Mouse (Mus musculus): Measurements from ENCODE around the gene Csnk1g2. TPM values are rescaled to one million over a fixed set of nuclear protein-coding genes. Genes with fewer than 3 reads are reported as not detected.

Gene Csnk1g2
- polyA plus RNA-seq, 1 experiment = 218 TPM

DNA sequence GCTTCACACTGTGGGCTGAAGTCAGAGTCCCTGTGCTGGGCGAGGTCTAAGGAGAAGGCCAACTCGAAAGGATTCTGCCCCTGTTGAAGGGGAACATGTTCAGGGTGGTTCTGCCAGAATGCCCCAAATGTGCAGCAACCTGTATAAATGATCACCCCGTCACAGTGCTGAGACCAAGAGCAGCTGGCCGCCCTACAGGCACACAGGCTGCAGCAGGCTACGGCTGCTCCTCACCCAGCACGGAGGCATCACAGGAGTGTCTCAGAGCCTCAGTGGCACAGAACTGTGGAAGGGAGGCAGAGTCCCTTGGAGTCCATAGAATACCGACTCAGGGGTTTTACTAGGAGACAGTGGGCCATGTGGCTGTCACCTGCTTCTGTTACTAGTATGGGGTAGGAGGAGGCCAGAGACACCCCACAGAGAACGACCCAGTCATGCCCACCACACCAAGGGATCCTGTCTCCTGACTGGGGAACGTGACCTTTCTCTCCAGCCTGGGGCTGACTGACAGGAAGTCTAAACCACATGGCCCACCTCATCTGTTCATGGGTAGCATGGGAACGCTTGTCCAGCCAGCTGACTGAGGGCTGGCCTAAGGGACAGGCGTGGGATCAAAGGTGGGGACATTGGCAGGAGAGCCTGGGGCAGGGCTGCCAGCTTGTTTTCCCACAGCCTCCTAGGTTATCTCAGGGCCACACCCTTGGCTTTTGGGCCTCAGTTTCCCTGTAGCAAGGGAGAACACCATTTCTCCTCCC is 49.5 kb downstream of the Csnk1g2 start:
- WGBS = 26% methylated on average over 11 of the region's 11 CpGs
- Histone ChIP-seq H3K27me3 (ENCODE audit: control insufficient read depth, insufficient read depth, low read length) (no peaks in the 10 kb centered on the region), H3K4me1 (ENCODE audit: control insufficient read depth, insufficient read depth, low read length) (peaks cover 69% of the 10 kb centered on the region), H3K27ac (ENCODE audit: insufficient read depth, low read length) (peak overlapping the region; percentile 60), H3K4me3 (replicated peaks; ENCODE audit: insufficient read depth, low read depth, low read length) (no peak overlapping the region)
- DNase-seq = peak in 1 of 2 experiments; percentile 47
- TF ChIP-seq POLR2A (IDR thresholded peaks at IDR 0.05; ENCODE audit: borderline replicate concordance, insufficient read depth, low read length) = no peak
- TF ChIP-seq CTCF (IDR thresholded peaks at IDR 0.05; ENCODE audit: borderline replicate concordance, insufficient read depth, low read depth, low read length) = no peak

DNA sequence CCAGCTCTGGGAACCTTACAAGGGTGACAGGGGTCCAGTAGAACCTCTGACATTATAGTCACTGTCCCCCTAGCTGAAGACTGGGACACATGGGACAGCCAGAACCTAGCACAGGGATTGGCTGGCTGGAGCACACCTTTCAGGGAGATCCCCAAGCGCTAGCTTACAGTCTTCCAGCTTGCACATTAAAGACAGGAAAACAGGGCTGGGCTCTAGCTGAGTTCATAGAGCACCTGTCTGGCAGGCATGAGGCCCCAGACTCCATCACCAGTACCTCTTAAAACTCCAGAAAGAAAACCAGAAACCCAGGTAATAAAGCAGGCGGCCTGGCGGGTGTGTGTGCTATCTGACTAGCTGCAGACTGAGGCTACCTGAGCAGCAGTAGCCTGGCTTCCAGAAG is 51.1 kb downstream of the Csnk1g2 start:
- peaks cover 73% of the 10 kb centered on the region for H3K4me1 ChIP-seq (ENCODE audit: control insufficient read depth, insufficient read depth, low read length)

DNA sequence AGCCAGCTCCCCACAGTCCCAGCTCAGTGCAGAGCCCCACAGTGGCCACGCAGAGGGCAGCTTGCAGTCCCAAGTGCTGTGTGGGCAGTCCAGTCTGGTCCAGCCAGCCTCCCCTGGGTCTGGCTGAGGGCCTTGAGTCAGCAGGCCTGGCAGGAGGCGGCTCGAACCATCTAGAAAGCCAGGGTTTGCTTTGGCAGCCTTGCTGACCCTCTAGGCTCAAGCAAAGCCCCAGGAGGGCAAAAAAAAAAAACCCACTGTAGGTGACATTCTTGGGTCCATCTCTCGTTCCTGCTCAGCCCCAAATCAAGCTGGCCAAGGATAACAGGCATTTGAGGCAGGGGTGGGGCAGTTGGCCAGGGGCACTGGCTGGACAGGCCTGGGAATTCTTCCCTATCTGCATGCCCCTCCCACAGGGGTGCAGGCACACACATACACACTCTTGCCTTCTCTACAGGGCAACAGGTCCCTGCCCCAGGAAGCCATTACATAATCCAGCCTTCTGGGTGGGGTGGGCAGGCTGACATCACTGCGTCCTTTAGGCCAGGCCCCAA is 51.6 kb downstream of the Csnk1g2 start:
- Histone ChIP-seq H3K27me3 (ENCODE audit: control insufficient read depth, insufficient read depth, low read length) (no peaks in the 10 kb centered on the region), H3K27ac (ENCODE audit: insufficient read depth, low read length) (peak overlapping the region; percentile 5)

More for the DNA sequence above, 51.1 kb downstream of the Csnk1g2 start:
- Histone ChIP-seq H3K27ac (ENCODE audit: insufficient read depth, low read length) (peak overlapping the region; percentile 5), H3K27me3 (ENCODE audit: control insufficient read depth, insufficient read depth, low read length) (no peaks in the 10 kb centered on the region), H3K4me3 (replicated peaks; ENCODE audit: insufficient read depth, low read depth, low read length) (peak overlapping the region; percentile 80)
- WGBS = 44% methylated on average over 3 of the region's 3 CpGs
- DNase-seq = no peak
- TF ChIP-seq CTCF (IDR thresholded peaks at IDR 0.05; ENCODE audit: borderline replicate concordance, insufficient read depth, low read depth, low read length) (no peak), POLR2A (IDR thresholded peaks at IDR 0.05; ENCODE audit: borderline replicate concordance, insufficient read depth, low read length) (no peak)

DNA sequence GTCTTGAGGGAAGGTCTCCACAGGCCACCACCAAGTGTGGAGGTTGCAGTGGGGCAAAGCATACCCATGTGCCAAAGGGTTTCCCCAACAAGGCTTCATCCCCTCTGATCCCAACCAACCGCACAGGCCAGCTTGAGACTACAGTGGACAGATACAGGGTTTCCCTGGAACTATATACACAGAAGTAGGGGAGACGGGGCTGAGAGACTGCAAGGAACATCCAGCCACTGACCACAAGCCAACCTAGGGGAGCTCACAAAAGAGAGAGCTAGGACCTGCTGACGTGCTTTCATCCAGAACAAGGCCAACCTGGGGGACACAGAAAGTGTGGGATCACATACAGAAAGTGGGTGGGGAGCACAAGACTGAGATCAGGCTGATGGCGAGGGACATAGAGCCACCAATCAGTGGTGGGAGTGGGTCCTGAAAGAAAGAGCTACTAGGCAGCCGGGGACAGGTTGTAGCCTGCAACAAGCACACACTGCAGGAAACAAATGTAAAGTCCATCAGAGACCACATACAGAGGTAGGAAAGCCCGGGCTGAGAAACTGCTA is 52.3 kb downstream of the Csnk1g2 start:
- TF ChIP-seq POLR2A (IDR thresholded peaks at IDR 0.05; ENCODE audit: borderline replicate concordance, insufficient read depth, low read length) = no peak
- TF ChIP-seq CTCF (IDR thresholded peaks at IDR 0.05; ENCODE audit: borderline replicate concordance, insufficient read depth, low read depth, low read length) = no peak
- DNase-seq = no peak
- Histone ChIP-seq H3K27ac (ENCODE audit: insufficient read depth, low read length) (peak overlapping the region; percentile 60), H3K27me3 (ENCODE audit: control insufficient read depth, insufficient read depth, low read length) (no peaks in the 10 kb centered on the region), H3K4me1 (ENCODE audit: control insufficient read depth, insufficient read depth, low read length) (peaks cover 73% of the 10 kb centered on the region), H3K4me3 (replicated peaks; ENCODE audit: insufficient read depth, low read depth, low read length) (peak overlapping the region; percentile 80)
- 3% methylated on average over 6 of the region's 6 CpGs for WGBS

More for the DNA sequence above, 51.6 kb downstream of the Csnk1g2 start:
- peak; percentile 58 to 65 for DNase-seq
- H3K4me1 ChIP-seq (ENCODE audit: control insufficient read depth, insufficient read depth, low read length) = peaks cover 73% of the 10 kb centered on the region
- H3K4me3 ChIP-seq (replicated peaks; ENCODE audit: insufficient read depth, low read depth, low read length) = peak overlapping the region; percentile 80
- TF ChIP-seq CTCF (IDR thresholded peaks at IDR 0.05; ENCODE audit: borderline replicate concordance, insufficient read depth, low read depth, low read length) (no peak), POLR2A (IDR thresholded peaks at IDR 0.05; ENCODE audit: borderline replicate concordance, insufficient read depth, low read length) (no peak)
- 3% methylated on average over 5 of the region's 5 CpGs for WGBS

DNA sequence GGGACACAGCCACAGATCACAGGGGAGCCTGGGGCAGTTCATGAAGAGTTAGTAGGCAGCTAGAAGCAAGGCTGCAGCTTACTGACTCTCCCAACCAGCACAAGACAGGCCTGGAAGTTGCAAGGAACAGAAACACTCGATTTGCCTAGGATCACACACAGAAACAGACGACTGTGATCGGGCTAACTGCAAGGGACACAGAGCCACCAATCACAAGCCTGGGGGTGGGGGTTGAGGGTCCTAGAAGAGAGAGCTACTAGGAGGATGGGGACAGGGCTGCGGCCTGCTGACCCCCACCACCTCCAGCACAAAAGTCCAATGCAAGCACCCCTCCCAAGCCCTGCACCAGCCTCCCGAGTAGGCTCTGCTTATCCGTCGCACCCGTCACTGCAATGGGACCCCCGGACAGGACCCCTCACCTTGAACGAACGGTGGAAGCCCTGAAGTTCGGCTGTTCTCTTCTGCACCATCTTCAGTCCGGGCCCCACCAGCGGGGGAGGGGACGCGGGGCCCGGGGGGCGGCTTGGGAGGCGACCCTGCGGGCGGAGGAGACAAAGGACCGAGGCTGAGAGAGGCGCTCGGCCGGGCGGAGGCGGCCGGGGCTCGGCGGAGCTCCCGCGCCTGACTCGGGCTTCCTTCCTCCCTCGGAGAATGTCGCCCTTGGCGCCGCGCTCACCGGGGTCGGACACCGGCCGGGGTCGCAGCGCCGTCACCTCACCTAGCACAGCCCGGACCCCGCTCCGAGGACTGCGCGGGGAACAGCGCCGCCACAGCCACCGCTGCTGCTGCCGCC is 53.0 kb downstream of the Csnk1g2 start:
- TF ChIP-seq CTCF (IDR thresholded peaks at IDR 0.05; ENCODE audit: borderline replicate concordance, insufficient read depth, low read depth, low read length) = no peak
- no peak for TF ChIP-seq POLR2A (IDR thresholded peaks at IDR 0.05; ENCODE audit: borderline replicate concordance, insufficient read depth, low read length)
- Histone ChIP-seq H3K4me1 (ENCODE audit: control insufficient read depth, insufficient read depth, low read length) (peaks cover 66% of the 10 kb centered on the region), H3K27ac (ENCODE audit: insufficient read depth, low read length) (peak overlapping the region; percentile 66), H3K4me3 (replicated peaks; ENCODE audit: insufficient read depth, low read depth, low read length) (peak overlapping the region; percentile 80), H3K27me3 (ENCODE audit: control insufficient read depth, insufficient read depth, low read length) (no peaks in the 10 kb centered on the region)
- under 1% methylated on average over 40 of the region's 54 CpGs for WGBS
- peak in 1 of 2 experiments; percentile 57 for DNase-seq

DNA sequence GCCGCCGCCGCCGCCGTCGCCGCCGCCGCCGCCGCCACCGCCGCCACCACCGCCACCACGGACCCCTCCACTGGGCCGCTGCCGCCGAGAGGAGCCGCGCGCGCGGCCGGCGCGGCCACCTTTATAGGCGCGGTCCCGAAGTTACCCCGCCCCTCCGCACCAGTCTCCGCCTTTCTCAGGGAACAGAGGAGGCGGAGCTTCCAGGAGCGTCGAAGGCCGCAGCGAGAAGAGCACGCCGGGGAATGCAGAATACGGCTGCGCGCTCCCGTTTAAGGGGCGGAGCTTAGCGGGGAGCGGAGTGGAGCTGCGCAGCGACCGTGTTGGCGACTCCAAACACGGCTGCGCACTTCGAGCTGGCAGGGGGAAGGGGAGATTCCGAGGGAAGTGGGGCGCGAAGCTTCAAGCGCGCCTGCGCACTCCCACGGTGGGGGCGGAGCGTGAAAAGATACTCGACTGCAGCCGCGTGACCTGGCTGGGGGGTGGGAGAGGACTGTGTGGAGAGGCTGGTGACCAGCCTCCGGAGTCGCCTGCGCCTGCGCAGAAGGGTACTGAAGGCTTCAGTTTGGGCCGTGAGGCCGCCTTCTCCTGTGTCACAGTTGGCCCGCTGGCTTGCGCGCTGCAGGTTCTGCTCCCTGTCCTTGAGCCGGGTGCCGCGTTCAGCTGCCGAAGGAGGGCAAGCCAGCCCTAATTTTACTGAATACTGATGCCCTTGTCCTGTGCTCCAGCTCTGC is 53.7 kb downstream of the Csnk1g2 start:
- TF ChIP-seq CTCF (IDR thresholded peaks at IDR 0.05; ENCODE audit: borderline replicate concordance, insufficient read depth, low read depth, low read length) (no peak), POLR2A (IDR thresholded peaks at IDR 0.05; ENCODE audit: borderline replicate concordance, insufficient read depth, low read length) (peak; percentile 100)
- no peaks in the 10 kb centered on the region for H3K27me3 ChIP-seq (ENCODE audit: control insufficient read depth, insufficient read depth, low read length)
- under 1% methylated on average over 65 of the region's 78 CpGs for WGBS
- peak; percentile 100 for DNase-seq
- H3K4me3 ChIP-seq (replicated peaks; ENCODE audit: insufficient read depth, low read depth, low read length) = peak overlapping the region; percentile 80
- H3K27ac ChIP-seq (ENCODE audit: insufficient read depth, low read length) = peak overlapping the region; percentile 95
- H3K4me1 ChIP-seq (ENCODE audit: control insufficient read depth, insufficient read depth, low read length) = peaks cover 59% of the 10 kb centered on the region

Measured in cerebellum, adult 2 months (tissue).